Mouse (Mus musculus) stomach, embryonic 16.5 days (tissue): ENCODE results near the gene Naa40. TPM values are rescaled to one million over a fixed set of nuclear protein-coding genes. Genes with fewer than 3 reads are reported as not detected.
A peak's percentile ranks its signal among the peaks of the same experiment; 100 is the strongest.

Experiments
- ATAC-seq: fragments of 200-750 bp; cut with Nextera tagmentation; 2 replicates; pipeline ENCODE4 v1.8.0; 2017; ENCODE audit warnings: moderate number of reproducible peaks, moderate TSS enrichment; ENCODE audit not compliant: insufficient read depth, low FRiP score
- H3K27ac ChIP-seq: fragments of 300-500 bp; sonication (generic); 2 replicates; pipeline ENCODE4 v1.5.1; 2014; ENCODE audit warnings: low read length
- H3K27me3 ChIP-seq: fragments of 300-500 bp; sonication (generic); 2 replicates; pipeline ENCODE4 v1.6.1; 2014; ENCODE audit warnings: low read length, control low read depth, mixed read lengths; ENCODE audit not compliant: control insufficient read depth, insufficient read depth
- H3K36me3 ChIP-seq: fragments of 300-500 bp; sonication (generic); 2 replicates; pipeline ENCODE4 v1.6.1; 2014; ENCODE audit warnings: low read length; ENCODE audit not compliant: control insufficient read depth, insufficient read depth
- H3K4me1 ChIP-seq: fragments of 300-500 bp; sonication (generic); 2 replicates; pipeline ENCODE4 v1.6.1; 2014; ENCODE audit warnings: low read length, control low read depth, mixed read lengths; ENCODE audit not compliant: control insufficient read depth, insufficient read depth
- H3K4me2 ChIP-seq: fragments of 300-500 bp; sonication (generic); 2 replicates; pipeline ENCODE4 v1.6.1; 2014; ENCODE audit warnings: low read depth, low read length, mixed read lengths
- H3K4me3 ChIP-seq: fragments of 300-500 bp; sonication (generic); replicated peaks from 2 replicates; pipeline ENCODE4 v1.5.1; 2014; ENCODE audit warnings: mild to moderate bottlenecking, low read length
- H3K9ac ChIP-seq: fragments of 300-500 bp; sonication (generic); 2 replicates; pipeline ENCODE4 v1.6.1; 2014; ENCODE audit warnings: low read length
- H3K9me3 ChIP-seq: fragments of 300-500 bp; sonication (generic); replicated peaks from 2 replicates; pipeline ENCODE4 v1.6.1; 2016; ENCODE audit warnings: low read length, control low read depth; ENCODE audit not compliant: control insufficient read depth
- WGBS: fragments of 180-500 bp; shearing (Covaris S2); extraction: QIAGEN DNeasy Blood & Tissue Kit; methylation state at CpG from one replicate; pipeline ENCODE4 v1.1.7; 2014; 5-methylcytosine and 5-hydroxymethylcytosine counted together
- polyA plus RNA-seq: library from polyadenylated mRNA; unstranded; fragments of >200 nt; fragmentation: Nextera tagmentation; extraction: Ambion mirVana; gene quantifications from 2 replicates; pipeline ENCODE4 v1.2.1, GENCODE M21; 2015

Gene Naa40
- polyA plus RNA-seq, 1 experiment from 2014 or later: 50.4 TPM

GRCm38 (mm10) chr19:7257881-7258280 is 16.9 kb upstream of the Naa40 start:
- no peak overlapping the region for H3K4me3 ChIP-seq
- no peaks in the 10 kb centered on the region for H3K4me1 ChIP-seq
- no peak overlapping the region for H3K27ac ChIP-seq
- H3K4me2 ChIP-seq: no peak overlapping the region
- H3K9me3 ChIP-seq: no peaks in the 10 kb centered on the region
- 70% methylated on average over 5 of the region's 5 CpGs for WGBS
- H3K36me3 ChIP-seq: no peaks in the 10 kb centered on the region
- H3K9ac ChIP-seq: no peak overlapping the region
- 0 out of 2 replicates have a peak, but pooled peaks have one; percentile 44 for ATAC-seq
- H3K27me3 ChIP-seq: no peaks in the 10 kb centered on the region

DNA sequence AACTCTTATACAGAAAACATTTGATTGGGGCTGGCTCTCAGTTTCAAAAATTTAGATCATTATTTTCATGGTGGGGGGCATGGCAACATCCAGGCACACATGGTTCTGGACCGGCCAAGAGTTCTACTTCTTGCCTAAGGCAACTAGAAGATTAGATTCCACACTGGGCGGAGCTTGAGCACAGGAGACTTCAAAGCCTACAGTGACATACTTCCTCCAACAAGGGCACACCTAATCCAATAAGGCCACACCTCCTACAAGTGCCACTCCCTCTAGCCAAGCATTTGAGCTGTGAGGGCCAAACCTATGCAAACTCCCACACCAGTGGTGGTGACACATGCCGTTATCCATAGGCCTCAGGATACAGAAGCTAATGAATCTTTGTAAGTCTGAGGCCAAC is 5.0 kb upstream of the Naa40 start:
- Histone ChIP-seq H3K4me3 (no peak overlapping the region), H3K9me3 (no peaks in the 10 kb centered on the region), H3K27ac (no peak overlapping the region), H3K9ac (no peak overlapping the region), H3K36me3 (no peaks in the 10 kb centered on the region), H3K27me3 (no peaks in the 10 kb centered on the region), H3K4me1 (0 out of 2 replicates have a peak, but pooled peaks cover 3% of the 10 kb centered on the region), H3K4me2 (no peak overlapping the region)
- WGBS: 65% methylated on average over 3 of the region's 3 CpGs
- ATAC-seq: peak; percentile 38; the same call in 1 of the 2 replicates

GRCm38 (mm10) chr19:7240291-7240690 is 692 bp downstream of the Naa40 start:
- WGBS: under 1% methylated on average over 13 of the region's 13 CpGs
- peak overlapping the region; percentile 79 for H3K4me3 ChIP-seq
- no peaks in the 10 kb centered on the region for H3K36me3 ChIP-seq
- H3K9me3 ChIP-seq: no peaks in the 10 kb centered on the region
- peak; percentile 11; the same call in 1 of the 2 replicates for ATAC-seq
- no peaks in the 10 kb centered on the region for H3K27me3 ChIP-seq
- peak overlapping the region; percentile 81 for H3K27ac ChIP-seq
- peak overlapping the region; percentile 91 for H3K9ac ChIP-seq
- peak overlapping the region; percentile 94 for H3K4me2 ChIP-seq
- peaks cover 11% of the 10 kb centered on the region for H3K4me1 ChIP-seq

DNA sequence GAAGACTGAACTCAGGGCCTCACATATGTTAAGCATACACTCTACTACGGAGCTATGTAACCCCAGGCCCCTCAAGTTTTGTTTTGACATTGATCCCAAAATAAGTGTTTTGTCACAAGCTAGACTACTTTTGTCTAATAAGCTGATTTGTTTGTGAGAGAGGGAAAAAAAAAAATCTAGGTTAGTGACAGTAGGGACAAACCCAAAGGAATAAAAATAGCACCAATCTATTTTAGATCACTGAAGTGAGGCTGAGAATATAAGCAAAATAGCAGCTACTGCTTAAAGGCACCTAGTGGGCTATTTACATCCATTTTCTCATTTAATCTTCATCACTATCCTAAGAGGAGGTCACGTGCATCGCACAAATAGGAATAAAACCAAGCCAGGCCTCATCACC is 1.4 kb downstream of the Naa40 start:
- Histone ChIP-seq H3K9me3 (no peaks in the 10 kb centered on the region), H3K36me3 (no peaks in the 10 kb centered on the region), H3K4me2 (peak overlapping the region; percentile 94), H3K27me3 (no peaks in the 10 kb centered on the region), H3K4me1 (peaks cover 11% of the 10 kb centered on the region), H3K9ac (peak overlapping the region; percentile 91), H3K27ac (no peak overlapping the region; the same call in 1 of the 2 replicates), H3K4me3 (peak overlapping the region; percentile 79)
- 81% methylated on average over 3 of the region's 3 CpGs for WGBS
- ATAC-seq: no peak

- no peak for ATAC-seq
- no peaks in the 10 kb centered on the region for H3K9me3 ChIP-seq
- no peak overlapping the region for H3K27ac ChIP-seq
- H3K27me3 ChIP-seq: no peaks in the 10 kb centered on the region
- peaks cover 11% of the 10 kb centered on the region for H3K4me1 ChIP-seq
- 88% methylated on average over 4 of the region's 4 CpGs for WGBS
- H3K9ac ChIP-seq: no peak overlapping the region
- H3K4me3 ChIP-seq: no peak overlapping the region
- H3K4me2 ChIP-seq: no peak overlapping the region
- H3K36me3 ChIP-seq: peaks cover 5% of the 10 kb centered on the region; the same call in 1 of the 2 replicates
These were observed 4.2 kb downstream of the Naa40 start for GRCm38 (mm10) chr19:7236742-7237141.

GRCm38 (mm10) chr19:7236011-7236410 is 5.0 kb downstream of the Naa40 start:
- Histone ChIP-seq H3K4me3 (no peak overlapping the region), H3K27me3 (no peaks in the 10 kb centered on the region), H3K9ac (no peak overlapping the region), H3K4me2 (no peak overlapping the region), H3K36me3 (peaks cover 5% of the 10 kb centered on the region; the same call in 1 of the 2 replicates), H3K27ac (no peak overlapping the region), H3K9me3 (no peaks in the 10 kb centered on the region), H3K4me1 (peaks cover 8% of the 10 kb centered on the region)
- ATAC-seq: no peak
- 92% methylated on average over 2 of the region's 2 CpGs for WGBS

GRCm38 (mm10) chr19:7235461-7235860 is 5.5 kb downstream of the Naa40 start:
- ATAC-seq: no peak
- WGBS: 84% methylated on average over 9 of the region's 9 CpGs
- peaks cover 5% of the 10 kb centered on the region; the same call in 1 of the 2 replicates for H3K36me3 ChIP-seq

DNA sequence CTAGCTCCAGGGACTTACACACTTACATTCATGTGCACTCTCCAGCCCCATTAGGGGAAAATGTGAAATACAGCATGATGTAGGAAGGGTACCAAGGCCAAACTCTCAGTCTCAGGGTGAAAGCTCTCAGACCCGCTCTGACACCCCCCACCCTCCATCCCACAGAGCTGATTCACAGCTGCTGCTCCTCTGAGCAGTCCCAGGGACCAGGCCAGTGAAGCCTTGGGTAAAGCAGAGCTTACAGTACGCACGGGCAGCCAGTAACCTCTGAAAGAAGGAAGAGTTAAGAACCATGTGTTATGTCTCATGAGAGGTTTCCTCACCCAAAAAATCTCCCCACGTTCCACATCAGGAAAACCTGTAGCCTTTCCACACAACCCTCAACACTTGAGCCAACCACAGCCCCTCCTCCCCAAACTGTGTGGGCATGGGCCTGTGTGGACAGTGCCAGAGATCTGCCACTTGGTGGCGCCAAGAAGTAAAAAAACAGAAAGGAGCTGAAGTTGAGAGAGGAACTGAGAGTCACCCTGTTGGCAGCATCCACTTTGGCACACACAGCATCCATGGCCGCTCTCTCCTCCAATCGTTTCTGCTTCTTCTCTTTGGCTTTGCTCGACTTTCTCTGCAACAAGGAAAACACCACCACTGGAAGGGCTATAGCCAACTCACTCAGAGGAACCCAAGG is 6.3 kb downstream of the Naa40 start:
- no peak overlapping the region for H3K4me2 ChIP-seq
- peak; percentile 86 for ATAC-seq
- peaks cover 1% of the 10 kb centered on the region for H3K4me1 ChIP-seq
- H3K36me3 ChIP-seq: peaks cover 10% of the 10 kb centered on the region
- H3K27me3 ChIP-seq: no peaks in the 10 kb centered on the region
- no peaks in the 10 kb centered on the region for H3K9me3 ChIP-seq
- WGBS: 55% methylated on average over 8 of the region's 8 CpGs
- no peak overlapping the region for H3K9ac ChIP-seq
- no peak overlapping the region for H3K4me3 ChIP-seq
- H3K27ac ChIP-seq: no peak overlapping the region

More at GRCm38 (mm10) chr19:7235461-7235860, 5.5 kb downstream of the Naa40 start:
- Histone ChIP-seq H3K4me1 (peaks cover 8% of the 10 kb centered on the region), H3K27ac (no peak overlapping the region), H3K9ac (no peak overlapping the region), H3K9me3 (no peaks in the 10 kb centered on the region), H3K4me3 (no peak overlapping the region), H3K27me3 (no peaks in the 10 kb centered on the region), H3K4me2 (no peak overlapping the region)

DNA sequence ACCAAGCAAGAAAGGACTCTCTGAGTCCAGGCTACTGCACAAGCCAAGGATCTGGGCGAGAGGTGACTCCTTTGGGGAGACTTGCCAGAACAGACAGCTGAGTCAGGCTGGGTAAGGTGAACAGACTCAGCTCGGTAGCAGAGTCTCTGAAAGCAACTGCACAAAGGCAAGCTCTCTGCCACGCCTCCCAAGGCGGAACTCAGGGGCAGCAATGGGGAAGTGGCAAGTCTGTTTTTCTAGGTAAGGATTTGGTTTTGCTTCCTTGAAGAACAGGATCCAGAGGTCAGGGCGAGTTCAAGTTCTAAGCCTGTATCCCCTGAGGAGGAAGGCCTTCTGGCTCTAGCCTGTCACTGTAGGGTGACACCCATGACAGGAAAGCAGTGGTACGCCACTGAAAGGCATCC is 14.5 kb downstream of the Naa40 start:
- no peak overlapping the region for H3K9ac ChIP-seq
- no peaks in the 10 kb centered on the region for H3K27me3 ChIP-seq
- no peak overlapping the region for H3K4me3 ChIP-seq
- H3K4me2 ChIP-seq: no peak overlapping the region
- peak; percentile 77; the same call in 1 of the 2 replicates for ATAC-seq
- H3K4me1 ChIP-seq: no peaks in the 10 kb centered on the region
- H3K36me3 ChIP-seq: peaks cover 13% of the 10 kb centered on the region
- no peaks in the 10 kb centered on the region for H3K9me3 ChIP-seq
- WGBS: 65% methylated on average over 6 of the region's 6 CpGs
- H3K27ac ChIP-seq: peak overlapping the region; percentile 85
